Mouse (Mus musculus) kidney, postnatal 10 days (tissue): ENCODE data around the gene Slc16a14.
A peak's percentile ranks its signal among the peaks of the same experiment; 100 is the strongest.

ENCODE experiments used
- DNase-seq: peaks from one replicate; pipeline ENCODE4 v3.0.0; 2021; ENCODE audit warnings: mixed read lengths

Gene Slc16a14

DNA sequence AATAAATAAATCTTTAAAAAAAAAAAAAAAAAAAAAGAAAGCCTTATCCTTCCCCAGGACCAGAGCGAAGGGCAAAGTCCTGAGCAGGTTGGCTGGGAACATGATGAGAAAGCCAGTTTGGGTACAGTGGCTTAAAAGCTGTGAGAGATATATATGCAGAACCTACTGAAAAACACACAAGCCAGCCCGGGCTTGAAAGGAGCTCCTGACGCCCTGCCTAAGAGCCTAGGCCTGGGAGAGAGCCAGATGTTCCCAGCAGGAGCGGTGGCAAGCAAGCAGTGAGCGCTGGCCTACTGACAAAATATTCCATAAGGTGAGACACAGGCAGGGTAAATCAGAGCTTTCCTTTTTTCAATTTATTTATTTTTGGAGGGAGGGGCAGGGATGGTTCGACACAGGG lies 68.7 kb downstream of the Slc16a14 start:
- peak; percentile 21 for DNase-seq

DNA sequence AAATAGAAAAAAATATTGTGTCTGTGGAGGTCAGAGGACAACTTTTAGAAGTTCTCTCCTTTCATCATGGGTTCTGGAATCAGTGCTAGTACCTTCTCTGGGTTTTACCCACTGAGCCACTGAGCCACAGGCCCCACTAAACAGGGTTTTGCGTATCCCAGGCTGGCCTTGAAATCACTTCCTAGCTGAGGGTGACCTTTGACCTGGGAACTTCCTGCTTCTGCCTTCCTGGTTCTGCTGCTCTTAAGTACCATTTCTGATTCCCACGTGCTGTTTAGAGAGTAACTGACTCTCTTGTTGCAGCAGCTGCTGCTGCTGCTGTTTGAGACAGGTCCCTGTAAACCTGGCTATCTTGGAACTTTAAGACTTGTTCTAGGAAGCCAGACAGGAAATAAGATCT lies 70.3 kb downstream of the Slc16a14 start:
- no peak for DNase-seq

DNA sequence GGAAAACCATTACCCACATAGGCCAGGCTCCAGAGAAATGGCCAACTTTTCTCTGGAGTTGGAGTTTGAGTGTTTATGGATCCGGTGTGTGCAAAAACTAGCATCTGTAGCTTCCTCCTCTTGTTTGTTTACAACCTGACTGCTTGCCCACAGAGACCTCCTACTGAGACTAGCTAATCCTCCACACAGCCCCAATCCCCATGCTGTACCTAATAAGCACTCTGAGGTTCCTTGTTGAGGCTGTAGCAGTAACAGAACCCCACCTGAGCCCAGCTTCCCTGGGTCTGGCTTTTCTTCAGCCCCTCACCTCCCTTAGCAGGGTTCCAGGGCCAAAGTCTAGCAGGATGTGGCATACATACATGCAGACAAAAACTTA lies 73.7 kb downstream of the Slc16a14 start:
- no peak for DNase-seq

DNA sequence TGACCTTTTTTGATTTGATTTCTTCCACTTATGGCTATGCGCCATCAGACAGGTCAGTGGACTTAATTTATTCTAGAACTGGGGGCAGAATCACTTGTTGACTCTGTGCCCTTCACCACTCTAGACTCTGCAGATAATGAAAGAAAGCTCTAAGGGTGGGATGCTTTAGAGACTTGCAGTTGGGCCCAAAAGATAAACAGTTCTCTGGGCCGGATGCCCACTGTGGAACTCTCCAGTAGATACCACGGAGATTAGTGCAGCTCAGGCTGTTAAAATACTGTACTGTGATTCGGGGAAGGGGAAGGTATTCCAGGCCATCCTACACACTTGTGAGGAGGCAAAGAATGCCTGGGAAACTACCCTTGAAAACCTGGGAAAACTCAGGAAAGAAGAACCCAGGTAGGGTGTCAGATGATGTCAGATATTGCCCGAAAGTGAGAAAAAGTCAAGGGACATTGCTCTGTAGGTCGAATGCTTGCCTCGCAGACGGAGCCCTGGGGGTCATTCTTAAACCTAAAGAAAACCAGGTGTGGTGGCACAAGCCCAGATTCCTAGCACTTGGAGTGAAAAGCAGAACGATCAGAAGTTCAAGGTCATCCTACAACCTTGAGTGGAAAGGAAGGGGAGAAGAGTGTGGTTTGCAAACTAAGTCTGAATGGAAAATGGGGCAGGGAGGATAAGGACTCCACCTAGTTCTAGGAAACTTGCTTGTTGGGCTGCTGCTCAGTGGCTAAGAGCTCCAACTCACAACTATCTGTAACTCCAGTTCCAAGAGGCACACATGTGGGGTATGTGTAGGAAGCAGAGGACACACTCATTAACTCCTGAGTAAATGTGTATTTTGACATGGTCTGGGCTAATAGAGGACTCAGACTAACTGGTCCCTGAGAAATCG lies 74.3 kb downstream of the Slc16a14 start:
- no peak for DNase-seq

DNA sequence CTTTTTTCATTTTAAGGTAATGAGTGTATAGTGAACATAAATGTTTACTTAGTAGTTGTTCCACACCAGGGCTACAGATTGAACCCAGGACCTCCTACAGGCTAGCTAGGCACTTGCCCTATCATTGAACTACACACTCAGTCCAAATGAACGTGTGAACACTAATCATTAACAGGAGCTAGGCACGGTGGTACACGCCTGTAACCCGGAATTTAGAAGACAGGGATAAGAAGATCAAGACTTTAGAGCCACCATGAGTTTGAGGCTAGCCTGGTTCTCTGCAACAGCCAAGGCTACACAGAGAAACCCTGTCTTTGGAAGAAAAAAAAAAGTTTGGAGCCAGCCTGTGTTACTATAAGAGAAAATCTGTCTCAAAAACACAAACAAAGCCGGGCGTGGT lies 75.3 kb downstream of the Slc16a14 start:
- no peak for DNase-seq
